Mouse (Mus musculus) macrophage (primary cell): ENCODE measurements around the gene Rnf144a. TPM values are rescaled to one million over a fixed set of nuclear protein-coding genes. Genes with fewer than 3 reads are reported as not detected.
"Not testable (repeated sequence)": the region's sequence is repeated elsewhere in the genome, so short reads cannot be mapped to it uniquely, and the experiment has no call there.

Experiments used
- H3K27ac ChIP-seq: fragments of 350-480 bp; formaldehyde crosslinking; 2 replicates; pipeline ENCODE4 v1.9.0; 2021
- H3K36me3 ChIP-seq: fragments of 350-480 bp; formaldehyde crosslinking; 2 replicates; pipeline ENCODE4 v1.9.0; 2021; ENCODE audit errors: inconsistent target
- H3K4me3 ChIP-seq: fragments of 350-480 bp; formaldehyde crosslinking; 2 replicates; pipeline ENCODE4 v1.9.0; 2021; ENCODE audit errors: inconsistent target
- H3K79me2 ChIP-seq: fragments of 350-480 bp; formaldehyde crosslinking; 2 replicates; pipeline ENCODE4 v1.9.0; 2021; ENCODE audit errors: inconsistent target
- WGBS: methylation state at CpG from one replicate; pipeline ENCODE4 v1.1.7; 2026; ENCODE audit warnings: inconsistent platforms; ENCODE audit not compliant: missing documents; 5-methylcytosine and 5-hydroxymethylcytosine counted together
- polyA plus RNA-seq: library from polyadenylated mRNA; stranded (reverse); fragments of 250-400 nt; gene quantifications from 3 replicates; pipeline ENCODE4 v1.2.4, GENCODE M21; 2018; ENCODE audit warnings: inconsistent platforms

Rnf144a gene
- polyA plus RNA-seq, 1 experiment from 2014 or later: 0.76 TPM

DNA sequence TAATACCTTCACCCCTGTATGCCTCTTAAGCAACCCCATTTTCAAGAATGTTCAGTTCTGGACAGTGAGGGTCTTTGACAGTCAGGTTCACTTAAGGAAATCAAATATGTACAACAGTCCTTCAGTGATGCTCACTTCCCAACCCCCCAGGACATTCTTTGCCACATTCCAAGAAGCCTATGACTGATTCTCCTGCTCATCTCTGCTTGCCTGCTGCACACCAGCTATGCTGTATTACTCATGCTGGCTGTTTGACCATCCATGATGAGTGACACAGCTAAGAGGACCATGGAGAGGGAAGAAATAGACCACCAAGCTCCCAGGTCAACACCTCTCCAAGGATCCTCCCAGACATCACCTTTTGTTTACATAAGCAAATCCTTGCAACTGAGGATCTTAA lies 75.2 kb downstream of the Rnf144a start:
- H3K79me2 ChIP-seq: no peaks in the 10 kb centered on the region
- no peak overlapping the region for H3K27ac ChIP-seq
- no peaks in the 10 kb centered on the region for H3K36me3 ChIP-seq
- no peak overlapping the region for H3K4me3 ChIP-seq

DNA sequence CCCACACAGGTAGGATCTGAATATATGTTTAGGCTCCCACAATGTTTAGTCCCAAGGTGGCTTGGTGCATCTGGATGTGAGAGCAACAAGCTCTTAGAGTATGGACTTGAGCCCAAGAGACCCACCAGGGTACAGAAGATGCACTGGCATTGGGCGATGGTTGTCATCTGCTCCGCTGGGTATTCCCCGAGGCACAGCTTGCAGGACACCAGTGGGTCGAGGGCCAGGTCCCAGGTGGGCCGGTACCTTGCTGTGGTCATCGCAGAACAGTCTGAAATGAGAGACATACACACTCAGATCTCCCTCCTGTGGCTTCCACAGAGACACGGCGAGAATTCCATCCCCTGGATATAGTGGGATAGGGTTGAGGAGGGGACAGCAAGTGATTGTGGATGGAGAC lies 75.9 kb downstream of the Rnf144a start:
- 99% methylated on average over 8 of the region's 8 CpGs for WGBS
- H3K27ac ChIP-seq: no peak overlapping the region
- H3K4me3 ChIP-seq: no peak overlapping the region
- H3K79me2 ChIP-seq: no peaks in the 10 kb centered on the region
- no peaks in the 10 kb centered on the region for H3K36me3 ChIP-seq

DNA sequence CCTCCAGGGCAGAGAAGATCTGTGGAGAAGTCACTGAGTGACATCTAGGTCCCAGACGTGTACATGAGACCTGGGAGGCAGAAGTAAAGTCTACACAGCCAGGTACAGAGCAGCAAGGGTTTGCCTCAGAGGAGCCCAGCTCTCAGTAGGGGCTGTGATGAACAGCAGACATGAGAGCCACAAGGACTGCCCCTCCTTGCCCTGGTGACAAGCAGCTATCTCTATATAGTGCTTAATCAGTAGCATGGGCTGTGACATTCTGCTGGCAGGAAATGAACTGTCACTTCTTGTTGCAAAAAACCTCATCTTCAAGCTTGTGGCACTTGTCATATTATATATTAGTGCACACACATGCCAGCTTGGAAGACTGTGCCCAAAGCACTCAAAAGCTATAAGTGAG lies 81.4 kb downstream of the Rnf144a start:
- WGBS: 67% methylated on average over 1 of the region's 1 CpGs
- H3K4me3 ChIP-seq: no peak overlapping the region
- no peak overlapping the region for H3K27ac ChIP-seq
- H3K79me2 ChIP-seq: no peaks in the 10 kb centered on the region
- H3K36me3 ChIP-seq: no peaks in the 10 kb centered on the region

DNA sequence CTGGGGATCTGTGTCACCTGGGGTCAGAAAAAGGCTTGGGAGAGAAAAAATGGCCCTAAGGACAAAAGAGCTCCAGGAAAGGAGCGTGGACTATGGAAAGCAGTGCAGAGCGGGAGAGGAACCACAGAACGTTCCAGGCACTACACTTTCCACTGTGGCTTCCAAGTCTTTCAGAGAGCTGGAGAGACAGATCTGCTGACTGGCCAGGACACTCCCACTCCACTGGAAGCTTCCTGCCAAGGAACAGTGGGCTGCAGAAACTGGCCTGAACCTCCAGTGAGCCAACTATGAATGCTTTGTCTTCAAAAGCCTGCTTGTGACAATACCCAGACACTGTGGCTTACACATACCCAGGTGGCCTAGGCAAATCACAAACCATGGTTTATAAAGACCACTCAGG lies 84.0 kb downstream of the Rnf144a start:
- Histone ChIP-seq H3K4me3 (no peak overlapping the region), H3K36me3 (no peaks in the 10 kb centered on the region), H3K27ac (no peak overlapping the region), H3K79me2 (no peaks in the 10 kb centered on the region)
- 94% methylated on average over 3 of the region's 3 CpGs for WGBS

DNA sequence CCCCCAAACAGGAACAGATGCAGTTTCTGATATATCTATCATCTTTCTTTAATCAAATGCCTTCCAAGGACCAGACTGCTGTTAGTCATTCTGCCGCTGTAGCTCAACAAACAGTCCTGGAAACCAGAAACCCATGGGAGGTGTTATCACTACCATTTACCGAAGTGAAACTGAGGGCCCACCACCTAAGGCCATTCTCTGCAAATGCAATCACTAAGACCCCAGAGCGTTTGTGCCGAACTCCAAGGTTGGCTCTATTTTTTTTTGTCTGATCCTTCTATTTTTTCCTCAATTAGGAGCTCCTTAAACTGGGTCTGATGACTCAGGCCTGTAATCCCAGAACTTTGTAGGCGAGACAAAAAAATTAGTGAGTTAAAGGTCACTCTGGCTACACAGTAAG lies 85.3 kb downstream of the Rnf144a start:
- WGBS: 99% methylated on average over 5 of the region's 5 CpGs
- Histone ChIP-seq H3K36me3 (no peaks in the 10 kb centered on the region), H3K4me3 (no peak overlapping the region), H3K79me2 (no peaks in the 10 kb centered on the region), H3K27ac (no peak overlapping the region)

DNA sequence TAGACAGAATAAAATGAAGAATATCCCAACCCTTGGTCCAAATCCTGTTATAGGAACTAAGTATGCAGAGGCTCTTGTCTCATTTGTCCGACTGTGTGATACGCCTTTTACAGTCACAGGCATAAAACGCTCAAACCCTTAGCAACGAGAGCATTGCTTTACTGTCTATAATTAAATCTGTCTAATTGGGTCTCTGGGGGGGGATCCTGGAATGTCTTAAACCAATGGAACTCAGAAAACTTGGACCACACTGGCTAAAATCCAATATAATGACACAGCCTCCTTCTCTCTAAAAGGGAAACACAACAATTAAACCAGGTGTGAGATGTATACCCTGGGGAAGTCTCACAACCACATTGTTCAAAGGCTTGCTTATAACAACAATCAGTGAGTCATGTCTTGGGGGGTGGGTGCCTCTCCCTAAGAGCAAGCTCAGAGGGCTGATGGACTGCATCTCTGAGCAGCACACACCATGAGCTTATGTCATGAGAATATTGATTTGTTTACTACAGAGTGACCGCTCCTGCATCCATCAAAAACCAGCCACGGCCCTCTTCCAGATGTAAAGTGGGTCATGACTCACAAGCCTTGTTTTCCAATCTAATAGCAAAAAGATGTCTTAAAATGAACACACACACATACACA lies 85.9 kb downstream of the Rnf144a start:
- Histone ChIP-seq H3K36me3 (no peaks in the 10 kb centered on the region), H3K4me3 (no peak overlapping the region), H3K79me2 (no peaks in the 10 kb centered on the region), H3K27ac (no peak overlapping the region)
- WGBS: 96% methylated on average over 6 of the region's 6 CpGs

DNA sequence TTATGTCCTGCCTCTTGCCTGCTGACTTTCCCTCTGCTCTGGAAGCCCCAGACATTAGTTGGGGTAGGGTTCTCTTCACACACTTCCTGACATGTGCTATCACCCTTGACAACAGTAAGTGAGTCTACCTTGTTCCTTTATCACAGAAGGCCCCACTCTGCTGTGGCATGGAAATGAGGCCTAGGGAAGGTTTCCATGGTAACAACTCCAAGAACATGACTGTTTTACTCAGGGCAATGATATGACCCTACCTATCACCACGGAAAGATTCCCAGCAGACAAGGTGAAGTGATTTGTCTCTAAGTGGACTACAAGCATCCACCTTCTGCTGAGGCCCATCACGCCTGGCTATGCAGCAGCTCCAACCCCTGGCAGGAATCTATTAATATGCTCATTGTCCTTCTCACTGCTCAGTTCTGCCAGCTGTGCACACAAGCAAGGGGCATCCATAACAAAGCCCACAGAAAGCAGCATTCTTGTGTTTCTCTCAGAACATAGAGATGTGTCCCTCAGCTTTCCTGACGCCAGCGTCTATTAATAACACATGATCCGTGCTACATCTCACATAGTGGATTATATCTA lies 91.2 kb downstream of the Rnf144a start:
- Histone ChIP-seq H3K36me3 (no peaks in the 10 kb centered on the region), H3K4me3 (no peak overlapping the region), H3K27ac (no peak overlapping the region), H3K79me2 (no peaks in the 10 kb centered on the region)
- WGBS: 97% methylated on average over 5 of the region's 5 CpGs

DNA sequence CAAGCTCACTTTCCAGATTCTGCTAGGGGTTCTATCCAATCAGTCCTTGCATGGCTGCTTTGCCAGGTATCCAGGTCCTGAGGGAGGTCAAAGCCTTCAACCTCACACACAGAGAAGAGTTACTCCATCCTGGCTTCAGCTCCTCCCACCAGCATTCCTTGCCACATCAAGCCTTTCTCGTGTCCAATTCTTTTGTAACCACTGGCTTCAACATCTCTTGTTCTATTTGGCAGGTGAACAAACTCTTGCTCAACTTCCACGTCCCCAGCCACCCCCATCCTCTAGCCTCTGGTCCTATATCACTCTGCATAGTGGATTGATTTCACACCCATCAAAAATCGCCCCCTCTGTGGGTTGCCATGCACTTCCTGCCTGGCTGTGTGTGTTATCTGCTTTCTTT lies 98.8 kb downstream of the Rnf144a start:
- Histone ChIP-seq H3K79me2 (no peaks in the 10 kb centered on the region), H3K36me3 (no peaks in the 10 kb centered on the region), H3K4me3 (no peak overlapping the region), H3K27ac (no peak overlapping the region)
- WGBS: 14% methylated on average over 3 of the region's 3 CpGs

DNA sequence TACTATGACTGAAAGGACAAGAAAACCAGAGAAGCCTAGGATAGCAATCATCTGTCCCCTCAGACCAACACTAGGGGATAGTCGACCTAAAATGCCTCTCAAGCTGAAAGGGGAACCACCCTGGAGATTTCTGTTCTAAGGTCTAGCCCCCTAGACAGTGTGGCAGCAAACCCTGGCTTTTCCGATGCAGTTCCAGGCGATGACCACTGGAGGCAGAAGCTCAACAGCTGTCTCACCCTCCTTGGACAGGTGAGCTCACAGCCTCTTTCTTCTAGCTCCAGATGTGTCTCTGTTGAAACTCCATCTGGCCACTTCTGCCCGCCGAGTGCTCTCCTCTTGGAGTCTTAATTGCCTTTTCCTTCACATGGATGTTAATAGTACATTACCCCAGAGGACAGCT lies 100.1 kb downstream of the Rnf144a start:
- no peak overlapping the region for H3K4me3 ChIP-seq
- no peak overlapping the region for H3K27ac ChIP-seq
- WGBS: 46% methylated on average over 5 of the region's 5 CpGs
- H3K36me3 ChIP-seq: no peaks in the 10 kb centered on the region
- no peaks in the 10 kb centered on the region for H3K79me2 ChIP-seq

DNA sequence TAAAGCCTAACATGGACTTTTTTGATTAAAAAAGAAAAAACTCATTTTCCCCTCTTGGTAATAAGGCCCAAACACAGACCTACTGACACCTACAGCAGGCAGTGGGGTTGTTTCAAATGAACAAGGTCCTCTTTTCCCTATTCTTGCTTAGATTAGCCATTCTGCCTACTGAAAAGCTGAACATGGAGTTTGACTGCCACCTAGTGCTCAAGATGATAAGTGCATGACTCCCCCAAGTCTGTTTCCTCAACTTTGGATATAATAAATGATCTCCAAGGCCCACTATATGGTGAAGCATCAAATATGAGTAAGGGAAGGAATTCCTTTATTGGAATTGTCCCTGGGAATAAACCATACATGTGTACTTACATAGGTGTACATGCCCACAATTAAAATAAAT lies 103.5 kb downstream of the Rnf144a start:
- no peaks in the 10 kb centered on the region for H3K36me3 ChIP-seq
- H3K4me3 ChIP-seq: no peak overlapping the region
- no peak overlapping the region for H3K27ac ChIP-seq
- H3K79me2 ChIP-seq: no peaks in the 10 kb centered on the region

DNA sequence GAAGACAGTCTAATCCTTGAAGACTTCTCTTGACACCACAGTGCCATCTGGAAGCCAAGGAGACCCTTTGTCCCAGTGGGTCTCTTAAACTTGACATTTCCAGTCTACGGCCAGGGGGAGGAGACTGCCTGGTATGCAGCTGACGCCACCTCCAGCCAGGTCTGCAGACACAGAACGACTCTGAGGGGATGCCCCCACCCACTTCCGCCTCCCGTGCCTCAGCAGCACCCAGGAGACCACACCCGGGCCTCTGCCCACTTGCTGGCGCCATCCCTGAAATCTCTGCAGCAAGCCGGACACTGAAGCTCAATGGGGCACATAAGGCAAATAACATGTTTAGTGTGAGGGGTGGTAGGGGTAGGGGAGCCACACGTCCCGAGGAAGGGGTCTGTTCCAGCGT lies 104.8 kb downstream of the Rnf144a start:
- H3K36me3 ChIP-seq: no peaks in the 10 kb centered on the region
- no peaks in the 10 kb centered on the region for H3K79me2 ChIP-seq
- no peak overlapping the region for H3K4me3 ChIP-seq
- no peak overlapping the region for H3K27ac ChIP-seq
- 95% methylated on average over 11 of the region's 11 CpGs for WGBS

DNA sequence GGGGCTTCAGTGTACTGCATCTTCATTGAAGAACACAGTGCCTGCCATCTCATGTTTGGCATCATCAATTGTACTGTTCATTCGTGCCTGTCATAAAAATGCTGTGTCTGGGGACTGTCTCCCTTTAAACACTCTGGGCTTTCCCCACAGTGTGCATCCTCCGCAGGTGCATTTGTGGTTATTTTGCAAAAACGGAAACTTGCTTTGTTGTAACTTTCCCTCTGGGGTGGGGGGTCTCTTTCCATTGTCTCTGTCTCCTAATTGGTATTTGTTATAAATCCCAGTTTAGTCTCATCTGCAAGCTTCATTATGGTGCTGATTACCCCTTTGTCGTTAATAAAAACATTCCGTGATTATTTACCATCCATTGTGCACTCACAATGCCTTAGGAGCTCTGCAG lies 112.2 kb downstream of the Rnf144a start:
- whole genome bisulfite sequencing: 80% methylated on average over 5 of the region's 5 CpGs
- H3K4me3 ChIP-seq: no peak overlapping the region
- no peaks in the 10 kb centered on the region for H3K36me3 ChIP-seq
- H3K27ac ChIP-seq: no peak overlapping the region
- no peaks in the 10 kb centered on the region for H3K79me2 ChIP-seq

DNA sequence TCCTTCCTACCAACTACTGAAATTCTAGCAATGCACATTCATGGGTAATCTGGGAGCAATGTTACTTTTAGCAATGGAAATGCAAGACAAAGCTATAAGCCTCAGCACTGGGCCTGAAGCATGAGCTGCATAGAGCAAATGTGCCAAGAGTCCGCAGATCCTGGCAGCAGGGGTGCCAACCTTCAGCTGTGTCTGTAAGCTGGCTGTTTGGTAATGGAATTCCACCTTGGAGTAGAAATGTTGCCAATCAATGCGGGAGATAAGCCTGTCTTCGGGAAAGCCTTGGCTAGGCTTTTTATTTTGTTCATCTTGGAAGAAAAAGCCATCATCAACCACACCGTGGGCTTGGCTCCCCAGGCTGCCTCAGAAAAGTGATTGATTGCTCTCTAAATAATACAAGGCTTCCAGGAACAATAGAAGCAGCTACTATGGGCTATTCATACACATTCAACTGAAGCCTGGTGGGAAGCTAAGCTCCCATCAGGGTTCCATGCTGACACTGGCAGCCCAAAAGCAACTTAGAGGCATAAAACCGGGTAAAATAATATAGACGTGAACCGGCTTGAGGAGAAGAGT lies 115.5 kb downstream of the Rnf144a start:
- Histone ChIP-seq H3K79me2 (no peaks in the 10 kb centered on the region), H3K4me3 (no peak overlapping the region), H3K36me3 (no peaks in the 10 kb centered on the region), H3K27ac (no peak overlapping the region)
- 82% methylated on average over 7 of the region's 7 CpGs for WGBS

DNA sequence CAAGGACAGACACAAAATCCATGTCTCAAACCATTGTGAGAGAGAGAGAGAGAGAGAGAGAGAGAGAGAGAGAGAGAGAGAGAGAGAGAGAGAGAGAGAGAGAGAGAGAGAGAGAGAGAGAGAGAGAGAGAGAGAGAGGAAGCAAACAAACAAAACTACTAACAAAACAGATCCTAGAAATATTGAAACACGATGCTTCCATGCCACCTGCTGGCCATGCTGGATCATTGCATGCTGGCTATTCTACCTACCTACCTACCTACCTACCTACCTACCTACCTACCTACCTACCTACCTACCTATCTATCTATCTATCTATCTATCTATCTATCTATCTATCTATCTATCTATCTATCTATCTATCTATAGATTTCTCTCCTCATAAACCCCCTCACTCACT lies 119.1 kb downstream of the Rnf144a start:
- H3K79me2 ChIP-seq, H3K27ac ChIP-seq, H3K4me3 ChIP-seq, H3K36me3 ChIP-seq: not testable (repeated sequence)
- 0% methylated on average over 1 of the region's 1 CpGs for WGBS

DNA sequence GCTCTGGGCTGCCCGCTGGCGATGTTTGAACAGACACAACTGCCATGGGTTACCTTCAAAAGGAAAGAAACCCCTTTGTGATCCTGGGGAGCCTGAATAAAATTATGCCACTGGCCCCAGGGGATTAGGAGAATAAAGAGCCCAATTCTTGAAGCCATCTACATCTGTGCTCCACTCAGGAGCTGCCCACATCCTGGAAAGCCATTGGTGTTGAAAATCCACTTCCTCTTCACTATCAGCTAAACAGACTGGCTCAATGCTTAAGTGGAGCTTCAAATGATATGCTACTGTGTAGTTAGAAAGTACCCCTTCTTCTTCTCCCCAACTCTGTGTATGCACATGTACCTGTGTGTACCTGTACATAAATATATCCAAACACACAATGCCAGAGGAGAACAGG lies 125.9 kb downstream of the Rnf144a start:
- no peak overlapping the region for H3K4me3 ChIP-seq
- H3K79me2 ChIP-seq: no peaks in the 10 kb centered on the region
- no peak overlapping the region for H3K27ac ChIP-seq
- no peaks in the 10 kb centered on the region for H3K36me3 ChIP-seq
- WGBS: 95% methylated on average over 2 of the region's 2 CpGs

DNA sequence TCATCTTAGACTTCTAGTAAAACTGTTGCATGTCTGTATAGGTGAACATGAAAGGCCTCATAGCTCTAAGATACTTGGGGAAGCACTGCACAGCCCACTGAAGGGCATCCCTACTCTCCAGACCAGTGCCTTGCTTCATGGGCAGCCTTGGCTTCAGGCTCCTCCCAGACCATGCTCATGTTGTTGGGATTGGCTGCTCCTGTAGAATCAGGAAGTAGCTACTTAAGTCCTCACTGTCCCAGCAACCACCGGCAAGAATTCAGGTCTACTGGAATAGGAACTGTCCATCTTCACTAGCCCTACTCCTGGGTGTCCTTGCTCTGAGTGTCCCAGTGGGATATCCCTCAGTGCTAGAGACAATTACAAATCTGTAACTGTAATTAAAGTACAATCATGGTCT lies 126.7 kb downstream of the Rnf144a start:
- no peak overlapping the region for H3K27ac ChIP-seq
- no peak overlapping the region for H3K4me3 ChIP-seq
- 38% methylated on average over 1 of the region's 1 CpGs for WGBS
- H3K36me3 ChIP-seq: no peaks in the 10 kb centered on the region
- H3K79me2 ChIP-seq: no peaks in the 10 kb centered on the region
